Mouse (Mus musculus) embryonic fibroblast, embryonic 13.5 days (primary cell): ENCODE measurements at regions not wholly inside any gene's neighbourhood (a gene's known extent, or its start where the extent isn't known, plus 50 kb on each side); places are given as distances from the start of the nearest gene placed in this dataset.

Experiments
- CTCF ChIP-seq: IDR thresholded peaks from 2 replicates; pipeline ENCODE4 v1.5.1; 2011; ENCODE audit warnings: mild to moderate bottlenecking, control low read depth, low read length, moderate library complexity, borderline replicate concordance; ENCODE audit not compliant: insufficient read depth
- POLR2A ChIP-seq: IDR thresholded peaks from 2 replicates; pipeline ENCODE4 v1.6.1; 2011; ENCODE audit warnings: low read depth, mild to moderate bottlenecking, control low read depth, low read length, moderate library complexity

- TF ChIP-seq CTCF (no peak), POLR2A (no peak)
These were observed 126.3 kb upstream of the Zc3h12c start for GRCm38 (mm10) chr9:52294699-52295098.
